Mouse (Mus musculus): ENCODE results near the gene Tmem8b. TPM values are rescaled to one million over a fixed set of nuclear protein-coding genes. Genes with fewer than 3 reads are reported as not detected.

Gene Tmem8b
- total RNA-seq, 2 experiments from 2014 or later = 8.9 to 9.7 TPM

DNA sequence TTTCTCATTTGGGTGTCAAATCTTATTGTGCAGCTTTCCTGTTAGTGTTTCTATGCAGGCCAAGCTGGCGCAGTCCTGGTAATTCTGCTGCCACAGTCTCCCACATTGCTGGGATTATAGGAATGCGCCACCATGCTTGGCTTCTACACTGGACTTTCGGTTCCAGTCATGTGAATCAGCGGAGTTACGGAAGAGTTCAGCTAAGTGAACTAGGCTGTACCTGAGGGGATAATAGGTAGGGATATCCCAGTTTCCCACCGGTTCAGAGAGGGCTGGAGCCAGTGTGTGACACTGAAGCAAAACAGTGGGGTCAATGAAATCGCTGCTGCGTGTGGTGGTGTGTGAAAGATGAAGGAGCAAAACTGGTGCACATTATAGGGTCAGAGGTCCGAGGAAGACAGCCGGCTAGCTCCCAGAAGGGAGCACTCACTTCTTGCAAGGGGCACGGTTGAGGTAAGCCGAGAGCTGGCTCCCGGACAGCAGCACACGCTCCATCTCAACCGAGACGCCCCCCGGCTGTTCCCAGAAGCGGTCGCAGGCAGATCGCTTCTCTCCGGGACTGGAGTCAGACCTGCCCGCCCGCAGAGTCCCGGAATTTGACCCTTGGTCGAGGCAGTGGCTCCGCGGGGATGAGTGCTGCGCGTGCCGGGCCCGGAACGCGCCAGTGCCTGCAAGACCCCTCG is 13.0 kb upstream of the Tmem8b start:
- intact Hi-C loops (cut with DNase I) = no loop called here
- DNase-seq = no peak

- peak; percentile 88 for DNase-seq
- intact Hi-C loops (cut with DNase I) = no loop called here
Observed at GRCm38 (mm10) chr4:43656339-43657109, 12.2 kb upstream of the Tmem8b start, which contains the start of gene Hint2. Gene Hint2 (minus strand): TSS chr4:43656466.

GRCm38 (mm10) chr4:43657146-43657545 is 11.6 kb upstream of the Tmem8b start:
- intact Hi-C loops (cut with DNase I) = no loop called here
- no peak for DNase-seq

DNA sequence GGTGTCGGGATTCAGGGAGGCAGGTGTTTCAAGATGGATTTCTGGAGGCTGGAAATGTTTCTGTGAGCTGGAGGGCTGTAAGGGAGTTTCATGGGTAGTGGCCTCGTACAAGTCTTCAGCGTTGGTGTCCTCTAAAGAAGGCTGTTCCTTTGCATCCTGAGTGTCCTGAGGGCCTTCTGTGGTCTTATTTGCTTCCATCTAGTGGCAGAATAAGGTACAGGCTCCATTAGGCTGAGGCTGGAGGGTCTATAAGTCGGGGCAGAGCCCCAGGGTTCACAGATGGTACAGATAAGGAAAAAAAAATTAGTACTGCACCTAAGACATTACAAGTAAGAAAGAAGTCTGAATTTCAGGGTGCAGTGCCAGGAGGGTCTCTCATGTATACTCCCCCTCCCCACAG is 2.4 kb upstream of the Tmem8b start:
- intact Hi-C loops (cut with DNase I) = loop anchor here (2.0 kb wide), 1 partner anchor 34 kb away; no protein-coding TSS in a partner anchor

GRCm38 (mm10) chr4:43669428-43669794 is 640 bp downstream of the Tmem8b start:
- intact Hi-C loops (cut with DNase I) = no loop called here
- peak; percentile 66 to 75 for DNase-seq

More for the DNA sequence above, 2.4 kb upstream of the Tmem8b start:
- no peak for DNase-seq

DNA sequence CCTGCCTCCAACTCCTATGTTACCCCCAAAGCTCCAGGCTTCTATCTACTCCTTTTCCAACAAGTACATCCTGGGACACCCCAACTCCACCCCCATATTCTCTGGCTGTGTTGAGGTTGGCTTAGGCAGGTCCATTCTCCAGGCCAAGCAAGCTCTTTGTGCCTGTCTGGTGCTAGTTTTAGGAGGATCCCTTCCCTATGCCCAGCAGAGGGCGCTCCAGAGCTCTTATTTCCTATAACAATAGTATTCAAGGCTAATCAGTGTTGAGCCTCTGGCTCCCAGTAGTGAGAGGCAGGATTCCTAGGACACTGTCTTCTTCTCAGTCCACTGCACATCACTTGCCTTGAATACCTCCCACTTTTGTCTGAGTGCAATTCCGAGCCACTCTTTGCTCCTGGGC is 3.3 kb downstream of the Tmem8b start:
- DNase-seq = peak; percentile 86

DNA sequence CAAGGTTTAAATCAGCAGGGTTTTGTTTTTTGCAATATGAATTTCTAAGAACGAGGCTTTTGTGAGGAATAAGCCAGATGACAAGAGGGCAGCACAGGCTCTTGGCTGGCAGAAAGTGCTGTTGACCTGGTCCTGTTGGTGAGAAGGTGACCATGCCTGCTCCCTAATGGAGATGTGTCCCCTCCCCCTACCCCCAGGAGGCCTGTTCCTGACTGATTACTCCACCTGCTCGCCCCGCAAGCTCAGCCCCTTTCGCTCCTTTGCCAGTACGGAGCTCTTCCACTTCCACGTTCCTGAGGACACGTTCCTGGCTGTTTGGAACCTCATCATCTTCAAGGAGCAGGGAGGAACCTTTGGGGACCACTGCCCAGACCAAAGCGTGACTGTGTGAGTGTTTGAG is 4.9 kb downstream of the Tmem8b start:
- intact Hi-C loops (cut with DNase I) = loop anchor here (2.0 kb wide), 1 partner anchor 37 kb away; the partner anchor contains the start of gene Olfr71
- no peak for DNase-seq

More for the DNA sequence above, 3.3 kb downstream of the Tmem8b start:
- intact Hi-C loops (cut with DNase I) = loop anchor here (2.0 kb wide), 1 partner anchor 39 kb away; the partner anchor contains the start of gene Olfr71

DNA sequence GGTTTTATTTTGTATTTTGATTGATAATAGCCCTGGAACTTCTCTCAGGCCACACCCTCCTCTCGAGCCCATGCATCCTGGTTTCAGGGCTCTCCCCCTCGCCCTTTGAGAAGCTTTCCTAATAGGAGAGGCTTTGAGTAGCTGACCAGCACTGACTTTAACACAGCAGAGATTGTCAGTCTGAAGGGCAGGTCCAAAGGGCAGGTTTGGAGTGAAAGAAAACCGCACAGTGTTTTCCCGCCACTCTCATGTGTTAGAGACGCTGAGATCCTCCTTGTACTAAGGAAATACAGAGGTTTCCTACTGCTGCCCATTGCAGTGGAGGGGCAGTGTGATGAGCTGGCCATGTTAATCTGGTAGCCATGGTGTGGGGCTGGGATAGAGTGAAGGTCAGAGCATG is 6.2 kb downstream of the Tmem8b start:
- intact Hi-C loops (cut with DNase I) = no loop called here
- no peak for DNase-seq

DNA sequence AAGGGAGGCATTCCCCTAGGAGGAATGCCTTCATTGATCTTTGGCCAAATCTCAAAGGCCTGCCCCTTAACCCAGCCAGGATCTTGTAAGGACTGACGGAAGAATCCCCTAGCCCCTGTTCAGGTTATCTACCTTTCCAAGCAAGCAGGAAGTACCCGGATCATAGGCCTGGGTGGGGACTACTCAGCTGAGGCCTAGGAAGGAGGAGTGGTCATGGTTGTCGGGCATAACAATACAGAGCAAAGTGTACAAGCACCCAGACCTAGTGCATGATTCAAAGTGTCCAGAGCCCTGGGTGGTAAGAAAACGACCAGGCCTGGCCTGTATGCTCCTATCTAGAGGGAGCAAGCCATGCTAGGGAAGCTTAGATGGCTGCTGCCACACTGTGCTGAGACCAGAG is 6.8 kb downstream of the Tmem8b start:
- no peak for DNase-seq
- intact Hi-C loops (cut with DNase I) = no loop called here

DNA sequence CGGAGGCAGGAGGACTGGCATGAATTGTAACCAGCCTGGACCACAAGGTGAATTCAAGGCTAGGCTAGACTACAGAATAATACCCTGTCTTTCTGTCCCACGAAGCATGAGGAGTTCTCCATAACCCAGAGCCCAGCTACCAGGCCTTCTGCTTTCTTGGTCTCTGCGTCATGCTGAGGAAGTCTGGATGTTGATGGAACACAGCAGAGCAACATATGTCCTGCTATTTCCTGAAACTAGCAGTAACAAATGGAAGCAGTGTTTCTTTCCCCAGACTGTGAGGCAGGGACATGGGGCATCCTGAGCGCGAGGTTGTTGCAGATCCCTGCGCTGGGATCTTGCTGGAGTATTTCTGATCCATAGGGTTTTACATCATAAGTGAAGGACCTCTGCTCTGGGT is 9.8 kb downstream of the Tmem8b start:
- no peak for DNase-seq
- intact Hi-C loops (cut with DNase I) = no loop called here

DNA sequence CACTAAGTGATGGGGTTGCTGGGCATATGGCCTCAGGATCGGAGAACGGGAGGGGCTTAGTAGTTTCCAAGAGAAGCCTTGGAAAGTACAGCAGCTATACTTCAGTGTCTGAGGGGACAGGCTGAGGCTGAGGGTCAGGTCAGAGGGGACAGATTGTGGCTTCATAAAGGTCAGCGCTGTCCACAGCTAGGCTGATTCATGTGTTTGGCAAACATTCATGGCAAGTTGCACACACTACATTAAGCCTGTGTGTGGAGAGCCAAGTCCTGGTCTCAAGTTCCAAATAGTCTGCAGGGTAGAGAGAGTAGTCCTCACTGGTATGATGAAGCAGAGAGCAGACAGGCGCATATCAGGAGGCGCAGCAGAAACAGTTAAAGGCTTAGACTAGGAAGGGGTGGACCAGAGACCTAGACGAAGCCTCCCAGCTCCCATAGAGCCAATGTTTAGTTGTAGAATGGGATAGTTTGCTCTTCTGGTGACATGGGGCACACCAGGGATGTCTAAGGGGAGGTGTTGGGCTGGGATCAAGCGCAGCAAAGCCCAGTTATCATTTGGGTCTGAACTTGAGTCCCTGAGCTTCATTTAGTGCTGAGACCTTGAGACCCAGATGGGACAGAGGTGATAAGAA is 10.8 kb downstream of the Tmem8b start:
- DNase-seq = peak; percentile 43 to 64
- intact Hi-C loops (cut with DNase I) = no loop called here

DNA sequence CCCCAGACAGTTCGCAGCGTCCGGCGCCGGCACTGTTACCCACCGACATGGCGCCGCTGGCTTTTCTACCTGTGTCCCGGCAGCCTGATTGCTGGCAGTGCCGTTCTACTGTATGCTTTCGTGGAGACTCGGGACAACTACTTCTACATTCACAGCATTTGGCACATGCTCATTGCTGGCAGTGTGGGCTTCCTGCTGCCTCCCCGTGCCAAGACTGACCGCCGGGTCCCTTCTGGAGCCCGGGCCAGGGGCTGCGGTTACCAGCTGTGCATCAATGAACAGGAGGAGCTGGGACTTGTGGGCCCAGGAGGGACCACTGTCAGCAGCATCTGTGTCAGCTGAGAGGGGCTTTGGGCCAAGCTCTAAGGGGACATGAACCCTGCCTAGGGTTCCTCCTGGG is 21.2 kb downstream of the Tmem8b start:
- intact Hi-C loops (cut with DNase I) = no loop called here

GRCm38 (mm10) chr4:43691026-43691425 is 22.3 kb downstream of the Tmem8b start:
- no peak for DNase-seq
- intact Hi-C loops (cut with DNase I) = no loop called here

More for the DNA sequence above, 21.2 kb downstream of the Tmem8b start:
- no peak for DNase-seq

- intact Hi-C loops (cut with DNase I) = no loop called here
- DNase-seq = no peak
Observed at GRCm38 (mm10) chr4:43693806-43694241, 25.1 kb downstream of the Tmem8b start.

DNA sequence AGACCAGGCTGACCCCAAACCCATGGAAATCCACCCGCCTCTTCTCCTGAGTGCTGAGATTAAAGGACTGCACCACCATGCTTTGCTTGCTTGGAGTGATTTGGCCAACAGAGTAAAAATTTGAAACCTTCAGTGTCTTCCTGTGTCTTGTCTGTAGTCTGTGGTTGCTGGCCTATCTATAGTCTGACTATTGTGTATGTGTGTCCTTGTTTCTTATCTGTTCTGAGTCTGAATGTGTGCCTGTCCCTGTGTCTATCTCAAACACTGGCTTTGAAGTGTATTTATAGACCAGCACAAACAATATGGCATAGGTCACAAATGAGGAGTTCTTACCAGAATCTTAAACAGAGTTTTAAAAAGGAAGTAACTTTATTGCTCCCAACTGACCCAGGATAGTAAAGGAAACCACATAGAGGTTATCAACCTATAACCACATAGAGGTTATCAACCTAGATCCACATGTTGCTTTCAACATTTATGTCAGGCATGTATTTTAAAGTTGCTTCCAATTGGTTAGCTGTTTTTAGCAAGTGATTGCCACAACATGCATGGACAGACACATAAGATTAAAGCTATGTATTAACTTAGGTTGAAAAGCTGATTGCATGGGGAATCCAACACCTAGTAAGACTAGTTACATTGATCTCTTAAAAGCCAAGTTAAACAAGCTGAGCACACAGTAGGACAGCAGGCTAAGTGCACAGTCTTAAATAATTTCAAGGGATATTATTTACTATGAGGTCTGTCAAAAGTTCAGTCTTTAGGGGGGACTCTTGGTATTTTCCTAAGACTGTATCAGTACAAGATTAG is 25.9 kb downstream of the Tmem8b start:
- no peak for DNase-seq

DNA sequence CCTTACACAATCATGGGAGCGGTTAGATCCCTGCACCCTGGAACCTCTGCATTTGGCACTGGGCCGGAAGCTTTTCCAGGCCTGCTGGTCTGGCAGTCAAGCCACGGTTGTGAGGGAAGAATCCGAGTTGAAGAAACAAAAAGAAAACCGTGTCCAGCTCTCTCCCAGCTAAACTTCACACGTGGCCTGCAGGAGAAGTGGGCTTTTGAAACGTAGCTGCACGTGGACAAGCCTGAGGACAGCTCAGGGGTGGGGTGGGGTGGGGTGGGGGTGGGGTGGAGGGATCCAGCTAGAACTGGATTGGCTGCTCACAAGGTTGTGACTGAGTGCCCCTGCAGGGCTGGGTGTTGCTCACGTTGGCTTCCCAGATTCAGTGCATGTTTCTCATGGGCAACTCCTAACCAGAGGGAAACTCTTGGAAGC is 26.5 kb downstream of the Tmem8b start:
- peak; percentile 43 to 60 for DNase-seq
- intact Hi-C loops (cut with DNase I) = no loop called here

More for the DNA sequence above, 25.9 kb downstream of the Tmem8b start:
- intact Hi-C loops (cut with DNase I) = no loop called here

- no peak for DNase-seq
- intact Hi-C loops (cut with DNase I) = no loop called here
Observed at GRCm38 (mm10) chr4:43696561-43696960, 27.8 kb downstream of the Tmem8b start.

- DNase-seq = no peak
- intact Hi-C loops (cut with DNase I) = no loop called here
Observed at GRCm38 (mm10) chr4:43700707-43701106, 31.9 kb downstream of the Tmem8b start, which contains the start of gene Olfr70. Gene Olfr70 (minus strand): TSS chr4:43700807.

- intact Hi-C loops (cut with DNase I) = no loop called here
- no peak for DNase-seq
Observed at GRCm38 (mm10) chr4:43703439-43703838, 34.7 kb downstream of the Tmem8b start.

GRCm38 (mm10) chr4:43703851-43704250 is 35.1 kb downstream of the Tmem8b start:
- intact Hi-C loops (cut with DNase I) = no loop called here
- DNase-seq = no peak
